ENCODE assay signal across 8 mouse cellular contexts in genomic region chr7:45644183-45644582, GRCm38 (mm10). TPM values are rescaled to one million over a fixed set of nuclear protein-coding genes. Genes with fewer than 3 reads are reported as not detected.
DNase-seq lines count a peak whose midpoint lies in the region; ATAC-seq and TF ChIP-seq lines count a peak whose summit lies in the region.

No protein-coding gene starts in this region.

- 2% methylated on average over 18 of the region's 18 CpGs for WGBS in forebrain, embryonic 12.5 days
- WGBS in hindbrain, embryonic 13.5 days: 4% methylated on average over 18 of the region's 18 CpGs
- 3% methylated on average over 18 of the region's 18 CpGs for WGBS in limb, embryonic 11.5 days
- WGBS in neural tube, embryonic 13.5 days: 4% methylated on average over 18 of the region's 18 CpGs

- ATAC-seq in forebrain, embryonic 12.5 days (ENCODE audit: low FRiP score): peak; percentile 31
- peak; percentile 36 for ATAC-seq in hindbrain, embryonic 13.5 days (ENCODE audit: low FRiP score)
- no peak for ATAC-seq in limb, embryonic 11.5 days (ENCODE audit: insufficient number of reproducible peaks, low FRiP score, low TSS enrichment, low read depth)
- peak; percentile 59 for ATAC-seq in neural tube, embryonic 13.5 days (ENCODE audit: low read depth)

- TF ChIP-seq CTCF in ES-Bruce4 (IDR thresholded peaks at IDR 0.05; ENCODE audit: low read depth, low read length): no peak

- peak overlapping the region; percentile 19; the same call in 1 of the 2 replicates for H3K9ac ChIP-seq in ES-Bruce4 (ENCODE audit: low read depth, poor library complexity, severe bottlenecking)
- peak overlapping the region; percentile 45 for H3K9ac ChIP-seq in forebrain, embryonic 12.5 days
- H3K9ac ChIP-seq in hindbrain, embryonic 13.5 days: peak overlapping the region; percentile 64
- H3K9ac ChIP-seq in limb, embryonic 11.5 days (ENCODE audit: low read length): peak overlapping the region; percentile 43; the same call in 1 of the 2 replicates
- H3K9ac ChIP-seq in neural tube, embryonic 13.5 days: peak overlapping the region; percentile 54

- TF ChIP-seq POLR2A in ES-Bruce4 (IDR thresholded peaks at IDR 0.05; ENCODE audit: insufficient read depth, low read length): peak; percentile 17

- no peaks in the 10 kb centered on the region for H3K27me3 ChIP-seq in ES-Bruce4 (ENCODE audit: control insufficient read depth, insufficient read depth, low read length, poor library complexity, severe bottlenecking)
- H3K27me3 ChIP-seq in forebrain, embryonic 12.5 days: peaks cover 21% of the 10 kb centered on the region
- H3K27me3 ChIP-seq in hindbrain, embryonic 13.5 days: no peaks in the 10 kb centered on the region
- H3K27me3 ChIP-seq in limb, embryonic 11.5 days (ENCODE audit: control insufficient read depth, insufficient read depth, low read length): no peaks in the 10 kb centered on the region
- no peaks in the 10 kb centered on the region for H3K27me3 ChIP-seq in neural tube, embryonic 13.5 days

- H3K27ac ChIP-seq in ES-Bruce4 (ENCODE audit: insufficient read depth, low read length): peak overlapping the region; percentile 21
- H3K27ac ChIP-seq in forebrain, embryonic 12.5 days: peak overlapping the region; percentile 95
- H3K27ac ChIP-seq in hindbrain, embryonic 13.5 days: peak overlapping the region; percentile 90
- no peak overlapping the region; the same call in 1 of the 2 replicates for H3K27ac ChIP-seq in limb, embryonic 11.5 days (replicated peaks; ENCODE audit: low read depth, low read length)
- H3K27ac ChIP-seq in neural tube, embryonic 13.5 days (replicated peaks): peak overlapping the region; percentile 89

- H3K4me3 ChIP-seq in ES-Bruce4 (ENCODE audit: low read depth, low read length): peak overlapping the region; percentile 66
- H3K4me3 ChIP-seq in forebrain, embryonic 12.5 days (replicated peaks): peak overlapping the region; percentile 49
- peak overlapping the region; percentile 49 for H3K4me3 ChIP-seq in hindbrain, embryonic 13.5 days
- peak overlapping the region; percentile 31 for H3K4me3 ChIP-seq in limb, embryonic 11.5 days (ENCODE audit: low read depth, low read length)
- peak overlapping the region; percentile 47 for H3K4me3 ChIP-seq in neural tube, embryonic 13.5 days

- H3K36me3 ChIP-seq in ES-Bruce4 (ENCODE audit: control insufficient read depth, insufficient read depth, low read length, poor library complexity, severe bottlenecking): no peaks in the 10 kb centered on the region
- no peaks in the 10 kb centered on the region for H3K36me3 ChIP-seq in forebrain, embryonic 12.5 days (replicated peaks)
- no peaks in the 10 kb centered on the region for H3K36me3 ChIP-seq in hindbrain, embryonic 13.5 days
- no peaks in the 10 kb centered on the region for H3K36me3 ChIP-seq in limb, embryonic 11.5 days (ENCODE audit: control insufficient read depth, insufficient read depth, low read length)
- H3K36me3 ChIP-seq in neural tube, embryonic 13.5 days: no peaks in the 10 kb centered on the region

- TF ChIP-seq EP300 in ES-Bruce4 (IDR thresholded peaks at IDR 0.05; ENCODE audit: insufficient read depth, low read depth, low read length): no peak

- no peaks in the 10 kb centered on the region for H3K4me1 ChIP-seq in ES-Bruce4 (ENCODE audit: control insufficient read depth, insufficient read depth, low read length)
- peaks cover 29% of the 10 kb centered on the region for H3K4me1 ChIP-seq in forebrain, embryonic 12.5 days
- peaks cover 40% of the 10 kb centered on the region for H3K4me1 ChIP-seq in hindbrain, embryonic 13.5 days (replicated peaks)
- H3K4me1 ChIP-seq in limb, embryonic 11.5 days (ENCODE audit: control insufficient read depth, insufficient read depth, low read length): peaks cover 13% of the 10 kb centered on the region
- H3K4me1 ChIP-seq in neural tube, embryonic 13.5 days (replicated peaks): peaks cover 35% of the 10 kb centered on the region

- no peaks in the 10 kb centered on the region for H3K9me3 ChIP-seq in ES-Bruce4 (replicated peaks; ENCODE audit: control insufficient read depth, insufficient read depth, low read length, poor library complexity, severe bottlenecking)
- H3K9me3 ChIP-seq in forebrain, embryonic 12.5 days: no peaks in the 10 kb centered on the region
- H3K9me3 ChIP-seq in hindbrain, embryonic 13.5 days: no peaks in the 10 kb centered on the region
- H3K9me3 ChIP-seq in limb, embryonic 11.5 days (ENCODE audit: control insufficient read depth, low read length): no peaks in the 10 kb centered on the region
- H3K9me3 ChIP-seq in neural tube, embryonic 13.5 days: no peaks in the 10 kb centered on the region

- H3K4me2 ChIP-seq in forebrain, embryonic 12.5 days: peak overlapping the region; percentile 79
- peak overlapping the region; percentile 71 for H3K4me2 ChIP-seq in hindbrain, embryonic 13.5 days
- peak overlapping the region; percentile 65 for H3K4me2 ChIP-seq in limb, embryonic 11.5 days (ENCODE audit: low read depth, severe bottlenecking)
- peak overlapping the region; percentile 83 for H3K4me2 ChIP-seq in neural tube, embryonic 13.5 days

- DNase-seq in R1 (ENCODE audit: low read depth, low spot score) (peak; percentile 59), adipocyte (ENCODE audit: low spot score) (no peak)
- DNase-seq in limb, embryonic 11.5 days (ENCODE audit: low spot score): peak; percentile 65
- no peak for DNase-seq in B cell, adult 2 months

RNA-seq across cellular contexts. Expression of gene Mamstr, which starts 4.4 kb away (rescaled TPM):
- polyA plus RNA-seq in ES-Bruce4 (2011; ENCODE audit: insufficient read depth, insufficient read length, low read depth, missing spikeins): 2.2 and 4.1 TPM in 2 replicates
- polyA plus RNA-seq in forebrain, embryonic 12.5 days (2016; fragmentation: Nextera tagmentation; extraction: Ambion mirVana): 2.6 and 3.1 TPM in 2 replicates
- polyA plus RNA-seq in hindbrain, embryonic 13.5 days (2015; fragmentation: Nextera tagmentation; extraction: Ambion mirVana): 3.4 and 4.0 TPM in 2 replicates
- polyA plus RNA-seq in limb, embryonic 11.5 days (2014; fragmentation: Nextera tagmentation; extraction: Ambion mirVana): 2.8 and 5.1 TPM in 2 replicates
- polyA plus RNA-seq in neural tube, embryonic 13.5 days (2015; fragmentation: Nextera tagmentation; extraction: Ambion mirVana): 3.1 and 3.4 TPM in 2 replicates

RNA-seq across cellular contexts. Expression of gene Rasip1, which starts 16.9 kb away (rescaled TPM):
- 2.5 and 3.0 TPM in 2 replicates for polyA plus RNA-seq in ES-Bruce4 (2011; ENCODE audit: insufficient read depth, insufficient read length, low read depth, missing spikeins)
- polyA plus RNA-seq in forebrain, embryonic 12.5 days (2016; fragmentation: Nextera tagmentation; extraction: Ambion mirVana): 8.3 and 8.9 TPM in 2 replicates
- polyA plus RNA-seq in hindbrain, embryonic 13.5 days (2015; fragmentation: Nextera tagmentation; extraction: Ambion mirVana): 12.0 and 12.7 TPM in 2 replicates
- polyA plus RNA-seq in limb, embryonic 11.5 days (2014; fragmentation: Nextera tagmentation; extraction: Ambion mirVana): 5.8 and 6.4 TPM in 2 replicates
- polyA plus RNA-seq in neural tube, embryonic 13.5 days (2015; fragmentation: Nextera tagmentation; extraction: Ambion mirVana): 13.1 TPM in 2 replicates

RNA-seq across cellular contexts. Expression of gene Fut2, which starts 22.0 kb away (rescaled TPM):
- polyA plus RNA-seq in ES-Bruce4 (2011; ENCODE audit: insufficient read depth, insufficient read length, low read depth, missing spikeins): 0.87 TPM in 1 of 2 replicates, not detected in the other
- polyA plus RNA-seq in forebrain, embryonic 12.5 days (2016; fragmentation: Nextera tagmentation; extraction: Ambion mirVana): 0.11 TPM in 1 of 2 replicates, not detected in the other
- polyA plus RNA-seq in hindbrain, embryonic 13.5 days (2015; fragmentation: Nextera tagmentation; extraction: Ambion mirVana): 0.09 and 0.38 TPM in 2 replicates
- 0.12 and 0.28 TPM in 2 replicates for polyA plus RNA-seq in limb, embryonic 11.5 days (2014; fragmentation: Nextera tagmentation; extraction: Ambion mirVana)
- polyA plus RNA-seq in neural tube, embryonic 13.5 days (2015; fragmentation: Nextera tagmentation; extraction: Ambion mirVana): 0.15 TPM in 1 of 2 replicates, not detected in the other

RNA-seq across cellular contexts. Expression of gene Izumo1, which starts 22.6 kb away (rescaled TPM):
- polyA plus RNA-seq in ES-Bruce4 (2011; ENCODE audit: insufficient read depth, insufficient read length, low read depth, missing spikeins): 4.6 and 5.8 TPM in 2 replicates
- polyA plus RNA-seq in forebrain, embryonic 12.5 days (2016; fragmentation: Nextera tagmentation; extraction: Ambion mirVana): 0.13 TPM in 1 of 2 replicates, not detected in the other
- polyA plus RNA-seq in hindbrain, embryonic 13.5 days (2015; fragmentation: Nextera tagmentation; extraction: Ambion mirVana): 0.18 TPM in 1 of 2 replicates, not detected in the other
- not detected in 2 replicates for polyA plus RNA-seq in limb, embryonic 11.5 days (2014; fragmentation: Nextera tagmentation; extraction: Ambion mirVana)
- polyA plus RNA-seq in neural tube, embryonic 13.5 days (2015; fragmentation: Nextera tagmentation; extraction: Ambion mirVana): 0.10 TPM in 1 of 2 replicates, not detected in the other

RNA-seq across cellular contexts. Expression of gene Fut1, which starts 27.1 kb away (rescaled TPM):
- polyA plus RNA-seq in ES-Bruce4 (2011; ENCODE audit: insufficient read depth, insufficient read length, low read depth, missing spikeins): 3.0 and 3.9 TPM in 2 replicates
- polyA plus RNA-seq in forebrain, embryonic 12.5 days (2016; fragmentation: Nextera tagmentation; extraction: Ambion mirVana): 0.10 and 0.24 TPM in 2 replicates
- 0.06 TPM in 1 of 2 replicates, not detected in the other for polyA plus RNA-seq in hindbrain, embryonic 13.5 days (2015; fragmentation: Nextera tagmentation; extraction: Ambion mirVana)
- 0.07 TPM in 1 of 2 replicates, not detected in the other for polyA plus RNA-seq in limb, embryonic 11.5 days (2014; fragmentation: Nextera tagmentation; extraction: Ambion mirVana)
- polyA plus RNA-seq in neural tube, embryonic 13.5 days (2015; fragmentation: Nextera tagmentation; extraction: Ambion mirVana): not detected in 2 replicates

Comparison
In these comparisons a context has a peak if more than half of its experiments do, and no peak if none do; other contexts are left out.
1. DNase-seq: peak in R1 (single experiment) and limb, embryonic 11.5 days (single experiment); none in adipocyte (single experiment) and B cell, adult 2 months (0 of 2).
2. Peak in every context shown above with its lines, with median percentiles within 50 percentile points of each other: H3K4me3 ChIP-seq, H3K9ac ChIP-seq and H3K4me2 ChIP-seq.